Mouse (Mus musculus) heart, embryonic 14.5 days (tissue): ENCODE measurements around the gene B3gat3. TPM values are rescaled to one million over a fixed set of nuclear protein-coding genes. Genes with fewer than 3 reads are reported as not detected.
"Not testable (repeated sequence)": the region's sequence is repeated elsewhere in the genome, so short reads cannot be mapped to it uniquely, and the experiment has no call there.

Source experiments
- ATAC-seq: fragments of 200-750 bp; cut with Nextera tagmentation; 2 replicates; pipeline ENCODE4 v1.8.0; 2017; ENCODE audit warnings: low read depth, moderate TSS enrichment; ENCODE audit not compliant: insufficient number of reproducible peaks, insufficient read depth, low FRiP score
- H3K27ac ChIP-seq, 2 experiments: fragments of 200-500 bp in 1 of 2; fragments of 300-500 bp in 1 of 2; sonication (generic) in 1 of 2; replicated peaks in 1 of 2; 2 replicates each; pipeline ENCODE4 v1.5.1; 2012 to 2014; ENCODE audit warnings: low read depth in 2 of 2, low read length in 2 of 2, control low read depth in 1 of 2, mild to moderate bottlenecking in 1 of 2, mixed read lengths in 1 of 2; ENCODE audit not compliant: control insufficient read depth in 1 of 2, insufficient read depth in 1 of 2
- H3K27me3 ChIP-seq: fragments of 300-500 bp; sonication (generic); 2 replicates; pipeline ENCODE4 v1.6.1; 2014; ENCODE audit warnings: mild to moderate bottlenecking, low read length, control low read depth; ENCODE audit not compliant: control insufficient read depth, insufficient read depth
- H3K36me3 ChIP-seq: fragments of 300-500 bp; sonication (generic); 2 replicates; pipeline ENCODE4 v1.6.1; 2014; ENCODE audit warnings: mild to moderate bottlenecking, control low read depth, low read length, mixed read lengths; ENCODE audit not compliant: control insufficient read depth, insufficient read depth
- H3K4me1 ChIP-seq, 2 experiments: fragments of 200-500 bp in 1 of 2; fragments of 300-500 bp in 1 of 2; sonication (generic) in 1 of 2; 2 replicates each; pipeline ENCODE4 v1.6.1; 2012 to 2014; ENCODE audit warnings: low read length in 2 of 2, control low read depth in 1 of 2, mixed read lengths in 1 of 2; ENCODE audit not compliant: control insufficient read depth in 2 of 2, insufficient read depth in 2 of 2
- H3K4me2 ChIP-seq: fragments of 300-500 bp; sonication (generic); 2 replicates; pipeline ENCODE4 v1.6.1; 2014; ENCODE audit warnings: mild to moderate bottlenecking, low read length
- H3K4me3 ChIP-seq, 2 experiments: fragments of 200-500 bp in 1 of 2; fragments of 300-500 bp in 1 of 2; sonication (generic) in 1 of 2; 2 replicates each; pipeline ENCODE4 v1.5.1; 2012 to 2014; ENCODE audit warnings: low read length in 2 of 2, mild to moderate bottlenecking in 2 of 2, control low read depth in 1 of 2, low read depth in 1 of 2, moderate library complexity in 1 of 2; ENCODE audit not compliant: control insufficient read depth in 1 of 2, insufficient read depth in 1 of 2
- H3K9ac ChIP-seq: fragments of 300-500 bp; sonication (generic); 2 replicates; pipeline ENCODE4 v1.6.1; 2014; ENCODE audit warnings: mild to moderate bottlenecking, low read length
- H3K9me3 ChIP-seq: fragments of 300-500 bp; sonication (generic); 2 replicates; pipeline ENCODE4 v1.6.1; 2016; ENCODE audit warnings: low read length, control low read depth; ENCODE audit not compliant: control insufficient read depth
- WGBS: fragments of 180-500 bp; shearing (Covaris S2); extraction: QIAGEN DNeasy Blood & Tissue Kit; methylation state at CpG from one replicate; pipeline ENCODE4 v1.1.7; 2014; 5-methylcytosine and 5-hydroxymethylcytosine counted together
- polyA plus RNA-seq: library from polyadenylated mRNA; unstranded; fragments of >200 nt; fragmentation: Nextera tagmentation; extraction: Ambion mirVana; gene quantifications from 2 replicates; pipeline ENCODE4 v1.2.1, GENCODE M21; 2014

The B3gat3 gene
- 27.8 and 34.2 TPM in 2 replicates for polyA plus RNA-seq

GRCm38 (mm10) chr19:8920073-8920736, at the start of gene B3gat3:
TSS of gene B3gat3 (plus strand) at chr19:8920374.
- no peaks in the 10 kb centered on the region for H3K27me3 ChIP-seq
- no peaks in the 10 kb centered on the region for H3K9me3 ChIP-seq
- peaks cover 2 to 9% of the 10 kb centered on the region in 2 experiments; a peak in 3 of 4 replicates for H3K4me1 ChIP-seq
- peak within 1 kb of the TSS; percentile 89 for H3K4me2 ChIP-seq
- H3K27ac ChIP-seq, result peak within 1 kb of the TSS; percentile 80 to 87
- peak within 1 kb of the TSS; percentile 89 for H3K9ac ChIP-seq
- peaks cover 41% of the 10 kb centered on the region for H3K36me3 ChIP-seq
- H3K4me3 ChIP-seq, result peak within 1 kb of the TSS; percentile 71 to 92
- 3% methylated on average over 40 of the region's 50 CpGs for WGBS
- ATAC-seq, result peak; percentile 95

GRCm38 (mm10) chr19:8870381-8870780, 49.8 kb upstream of the B3gat3 start:
- not testable (repeated sequence) for H3K27ac ChIP-seq, ATAC-seq, H3K9me3 ChIP-seq, H3K4me1 ChIP-seq, H3K27me3 ChIP-seq
- peak overlapping the region; percentile 94 for H3K9ac ChIP-seq
- peak overlapping the region in 1 of 2 experiments; percentile 70; a peak in 1 of 4 replicates for H3K4me3 ChIP-seq
- peaks cover 28% of the 10 kb centered on the region for H3K36me3 ChIP-seq
- H3K4me2 ChIP-seq, result peak overlapping the region; percentile 66
- 37% methylated on average over 1 of the region's 3 CpGs for WGBS

DNA sequence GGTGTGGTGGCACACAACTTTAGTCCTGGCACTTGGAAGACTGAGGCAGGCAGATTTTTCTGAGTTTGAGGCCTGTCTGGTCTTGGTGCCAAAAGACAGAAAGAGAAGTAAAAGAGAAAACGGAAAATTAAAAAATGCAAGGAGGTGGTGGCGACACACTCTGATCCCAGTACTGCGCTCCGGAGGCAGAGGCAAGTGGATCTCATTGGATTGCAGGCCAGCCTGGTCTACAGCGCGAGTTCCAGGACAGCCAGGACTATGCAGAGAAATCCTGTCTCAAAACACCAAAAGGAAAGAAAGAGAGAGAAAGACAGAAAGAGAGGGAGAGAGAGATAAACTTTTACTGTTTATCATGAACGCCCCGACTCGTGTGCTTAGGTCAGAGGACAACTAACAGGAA, 49.3 kb upstream of the B3gat3 start:
- ATAC-seq, result no peak
- H3K9me3 ChIP-seq, result no peaks in the 10 kb centered on the region
- H3K27ac ChIP-seq, result peak overlapping the region; percentile 76 to 78
- H3K4me3 ChIP-seq, result peak overlapping the region; percentile 70 to 77
- peaks cover 33% of the 10 kb centered on the region for H3K36me3 ChIP-seq
- peak overlapping the region; percentile 94 for H3K9ac ChIP-seq
- 39% methylated on average over 9 of the region's 9 CpGs for WGBS
- H3K27me3 ChIP-seq, result no peaks in the 10 kb centered on the region
- peaks cover 3 to 7% of the 10 kb centered on the region in 2 experiments; a peak in 2 of 4 replicates for H3K4me1 ChIP-seq
- H3K4me2 ChIP-seq, result peak overlapping the region; percentile 66

GRCm38 (mm10) chr19:8871267-8872186, 48.6 kb upstream of the B3gat3 start, which contains the start of gene Ubxn1:
TSS of gene Ubxn1 (plus strand) at chr19:8871496.
- peak within 1 kb of the TSS; percentile 76 to 78 for H3K27ac ChIP-seq
- H3K4me2 ChIP-seq, result peak within 1 kb of the TSS; percentile 88
- peaks cover 3 to 7% of the 10 kb centered on the region in 2 experiments; a peak in 2 of 4 replicates for H3K4me1 ChIP-seq
- H3K4me3 ChIP-seq, result peak within 1 kb of the TSS; percentile 70 to 77
- no peaks in the 10 kb centered on the region for H3K9me3 ChIP-seq
- 1% methylated on average over 59 of the region's 59 CpGs for WGBS
- peaks cover 40% of the 10 kb centered on the region for H3K36me3 ChIP-seq
- no peaks in the 10 kb centered on the region for H3K27me3 ChIP-seq
- ATAC-seq, result peak; percentile 97
- peak within 1 kb of the TSS; percentile 94 for H3K9ac ChIP-seq

GRCm38 (mm10) chr19:8872266-8872840, 47.8 kb upstream of the B3gat3 start:
- Histone ChIP-seq H3K27ac (peak overlapping the region in 1 of 2 experiments; percentile 78; a peak in 2 of 4 replicates), H3K9me3 (no peaks in the 10 kb centered on the region)
- WGBS, result 67% methylated on average over 10 of the region's 10 CpGs

GRCm38 (mm10) chr19:8875031-8875430, 45.1 kb upstream of the B3gat3 start:
- H3K27me3 ChIP-seq, result no peaks in the 10 kb centered on the region
- H3K9me3 ChIP-seq, result no peaks in the 10 kb centered on the region
- H3K4me3 ChIP-seq, result no peak overlapping the region
- no peak overlapping the region for H3K4me2 ChIP-seq
- H3K27ac ChIP-seq, result no peak overlapping the region
- H3K36me3 ChIP-seq, result peaks cover 61% of the 10 kb centered on the region
- no peak for ATAC-seq
- H3K4me1 ChIP-seq, result peaks cover 3 to 15% of the 10 kb centered on the region in 2 experiments; a peak in 3 of 4 replicates
- no peak overlapping the region for H3K9ac ChIP-seq
- 89% methylated on average over 7 of the region's 7 CpGs for WGBS

More at GRCm38 (mm10) chr19:8872266-8872840, 47.8 kb upstream of the B3gat3 start:
- Histone ChIP-seq H3K4me3 (peak overlapping the region; percentile 70 to 77), H3K36me3 (peaks cover 48% of the 10 kb centered on the region), H3K4me1 (peaks cover 3 to 7% of the 10 kb centered on the region in 2 experiments; a peak in 2 of 4 replicates), H3K9ac (peak overlapping the region; percentile 94), H3K27me3 (no peaks in the 10 kb centered on the region), H3K4me2 (peak overlapping the region; percentile 88)
- no peak for ATAC-seq
